Mouse (Mus musculus) left cerebral cortex, postnatal 36 days (tissue): Measurements from ENCODE around the gene Ndufs2. TPM values are rescaled to one million over a fixed set of nuclear protein-coding genes. Genes with fewer than 3 reads are reported as not detected.

ENCODE experiments used
- DNase-seq, 2 experiments: peaks; one replicate each; pipeline ENCODE4 v3.0.0; 2021 to 2022; ENCODE audit warnings: low spot score in 2 of 2, mixed read lengths in 1 of 2
- intact Hi-C: fragments of 180-260 bp; cut with DNase I; formaldehyde crosslinking; loops from one replicate; pipeline ENCODE4 v1.15.1; 2025
- total RNA-seq, 2 experiments: library from RNA; stranded (reverse); gene quantifications; 2 replicates each; pipeline ENCODE4 v1.2.3; 2021

Gene Ndufs2
- total RNA-seq, 2 experiments from 2014 or later = 252 to 309 TPM

DNA sequence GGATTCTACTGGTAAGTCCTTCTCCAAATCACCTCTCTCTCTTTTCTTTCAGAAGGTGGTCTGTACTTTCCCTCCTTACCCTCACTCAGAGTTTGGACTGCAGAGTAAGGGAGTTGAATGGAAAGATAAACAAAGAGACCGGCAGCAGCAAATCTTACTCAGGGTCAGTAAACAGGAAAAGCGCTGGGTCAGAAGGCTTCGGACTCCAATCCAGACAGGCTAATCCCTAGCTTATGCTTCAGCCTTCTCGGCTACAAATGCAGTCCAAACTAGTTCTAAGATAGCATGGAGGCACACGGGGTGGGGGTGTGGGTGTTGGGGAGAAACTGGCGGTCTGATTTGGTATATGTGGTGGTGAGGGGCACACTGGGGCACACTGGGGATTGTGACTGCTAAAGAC, 13.8 kb downstream of the Ndufs2 start:
- intact Hi-C loops = no loop called here
- no peak for DNase-seq

DNA sequence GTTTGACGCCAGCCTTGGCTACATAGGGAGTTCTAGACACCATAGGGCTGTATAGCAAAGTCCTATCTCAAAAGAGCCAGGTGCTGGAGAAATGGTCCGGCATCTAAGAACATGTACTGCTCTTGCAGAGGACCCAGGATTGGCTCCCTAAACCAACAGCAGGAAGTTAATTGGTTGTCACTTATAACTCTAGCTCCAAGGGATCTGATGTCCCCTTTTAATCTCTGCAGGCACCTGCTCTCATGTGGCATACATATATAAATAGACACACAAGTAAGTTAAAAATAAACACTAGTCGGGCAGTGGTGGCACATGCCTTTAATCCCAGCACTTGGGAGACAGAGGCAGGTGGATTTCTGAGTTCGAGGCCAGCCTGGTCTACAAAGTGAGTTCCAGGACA, 15.4 kb downstream of the Ndufs2 start:
- intact Hi-C loops = no loop called here
- no peak for DNase-seq

DNA sequence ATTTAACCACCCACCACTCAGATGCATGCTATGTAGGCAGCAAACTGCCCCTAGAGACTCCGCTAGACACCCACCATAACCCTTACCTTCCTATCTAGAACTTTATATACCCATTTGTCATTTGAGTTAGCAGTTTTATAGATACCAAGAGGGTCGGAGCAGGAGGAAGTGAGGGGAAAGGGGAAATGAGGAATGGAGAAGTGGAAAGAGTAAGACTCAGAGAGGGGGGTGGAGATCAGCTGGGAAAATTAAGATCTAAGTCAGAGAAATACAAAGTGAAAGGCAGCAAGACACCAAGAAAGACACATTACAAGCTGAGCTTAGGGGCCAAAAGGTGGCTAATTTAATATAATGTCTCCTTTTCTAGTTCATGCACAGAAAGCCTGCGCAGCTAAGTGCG, 16.6 kb downstream of the Ndufs2 start:
- DNase-seq = no peak
- intact Hi-C loops = no loop called here

DNA sequence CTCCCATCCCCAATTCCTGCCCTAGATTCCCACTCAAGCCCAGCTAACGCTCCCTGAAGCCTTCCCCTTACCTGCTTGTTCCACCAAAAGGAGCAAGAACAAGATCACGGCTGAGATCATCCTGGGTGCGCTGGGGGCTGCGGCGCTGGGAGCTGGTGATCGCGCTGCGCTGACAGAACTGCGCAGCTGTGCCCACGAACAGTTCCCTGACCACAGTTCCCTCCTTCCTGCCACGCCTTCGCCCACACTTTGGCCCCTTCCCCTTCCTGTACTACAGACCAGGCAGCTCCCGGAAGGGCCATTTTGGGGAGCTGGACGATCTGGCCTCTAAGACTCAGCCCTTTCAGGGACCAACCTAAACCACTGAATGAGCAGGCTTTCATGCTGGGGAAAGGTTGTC, 17.1 kb downstream of the Ndufs2 start, which contains the start of gene Fcer1g:
TSS of gene Fcer1g (minus strand) at position 240 of the 400 bp plus-strand sequence.
- intact Hi-C loops = no loop called here
- DNase-seq = no peak

DNA sequence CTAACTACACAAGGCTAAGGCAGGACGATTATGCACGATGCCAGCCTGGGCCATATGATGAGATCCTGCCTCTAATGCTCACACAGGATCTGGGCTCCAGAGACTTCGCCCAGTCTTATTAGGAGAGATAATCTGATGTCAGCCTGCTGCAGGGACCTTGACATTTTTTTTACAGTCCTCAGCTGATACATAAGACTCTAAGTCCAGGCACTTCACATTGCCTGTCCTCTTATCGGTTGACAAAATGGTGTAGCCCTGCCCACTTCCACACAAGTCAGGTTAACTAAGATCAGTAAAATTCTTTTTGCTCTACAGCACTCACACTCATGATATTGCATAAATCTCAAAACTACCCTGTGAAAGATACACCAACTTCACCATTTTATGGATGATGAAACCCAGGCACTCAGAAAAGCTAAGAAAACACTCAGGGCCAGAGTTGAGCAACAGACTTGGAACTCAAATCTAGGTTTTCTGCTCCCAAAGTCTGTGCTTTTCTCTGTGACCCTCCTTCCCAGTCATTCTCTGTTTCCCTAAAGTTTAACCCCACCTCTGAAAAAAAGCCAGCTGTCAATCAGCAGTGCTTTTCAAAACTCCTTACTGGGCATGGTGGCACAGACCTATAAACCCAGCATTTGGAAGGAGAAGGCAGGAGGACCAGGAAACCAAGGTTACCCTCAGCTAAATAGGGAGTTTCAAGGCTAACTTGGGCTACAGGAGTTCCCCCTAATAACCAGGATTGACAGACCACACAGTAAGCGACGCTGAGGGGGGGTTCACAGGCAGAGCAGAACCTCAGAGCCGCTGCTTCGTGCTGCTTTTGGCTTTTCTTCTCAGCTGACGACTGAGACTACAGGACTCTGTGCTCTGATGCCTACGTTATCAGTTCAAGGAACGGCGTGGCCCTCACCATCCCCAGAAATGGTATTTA, 18.1 kb downstream of the Ndufs2 start:
- intact Hi-C loops = no loop called here
- DNase-seq = no peak

DNA sequence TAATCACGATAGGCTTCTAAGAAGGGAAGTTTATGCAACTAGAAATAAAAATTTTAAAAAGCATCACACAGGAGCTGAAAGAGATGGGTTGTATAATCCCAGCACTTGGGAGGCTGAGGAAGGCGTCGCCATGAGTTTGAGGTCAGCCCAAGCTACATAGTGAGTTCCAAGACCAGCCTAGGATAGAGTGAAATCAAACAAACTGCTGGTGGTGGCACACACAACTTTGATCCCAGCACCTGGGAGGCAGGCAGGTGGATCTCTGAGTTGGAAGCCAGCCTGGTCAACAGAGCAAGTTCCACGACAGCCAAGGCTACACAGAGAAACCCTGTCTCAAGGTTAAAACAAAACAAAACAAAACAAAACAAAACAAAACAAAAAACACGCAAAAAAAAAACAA, 18.8 kb downstream of the Ndufs2 start:
- intact Hi-C loops = no loop called here
- no peak for DNase-seq

DNA sequence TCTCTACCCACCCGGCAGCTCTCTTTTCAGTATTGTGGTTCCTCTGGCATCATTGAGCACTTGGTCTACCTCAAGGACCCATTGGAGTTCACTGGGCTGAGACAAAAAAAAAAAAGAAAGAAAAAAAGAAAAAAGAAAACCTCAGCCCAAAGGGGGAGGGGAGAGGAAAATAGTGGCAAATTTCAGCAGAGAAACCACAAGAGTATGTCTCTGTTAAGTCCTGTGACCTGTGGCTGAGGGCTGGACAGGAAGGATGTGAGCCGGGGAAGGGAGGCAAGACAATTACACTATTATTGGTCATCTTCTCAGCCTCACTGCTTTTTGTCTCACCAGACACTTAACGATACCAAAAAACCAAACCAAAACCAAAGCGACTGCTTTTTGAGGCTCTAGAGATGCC, 19.3 kb downstream of the Ndufs2 start:
- intact Hi-C loops = no loop called here
- DNase-seq = no peak

DNA sequence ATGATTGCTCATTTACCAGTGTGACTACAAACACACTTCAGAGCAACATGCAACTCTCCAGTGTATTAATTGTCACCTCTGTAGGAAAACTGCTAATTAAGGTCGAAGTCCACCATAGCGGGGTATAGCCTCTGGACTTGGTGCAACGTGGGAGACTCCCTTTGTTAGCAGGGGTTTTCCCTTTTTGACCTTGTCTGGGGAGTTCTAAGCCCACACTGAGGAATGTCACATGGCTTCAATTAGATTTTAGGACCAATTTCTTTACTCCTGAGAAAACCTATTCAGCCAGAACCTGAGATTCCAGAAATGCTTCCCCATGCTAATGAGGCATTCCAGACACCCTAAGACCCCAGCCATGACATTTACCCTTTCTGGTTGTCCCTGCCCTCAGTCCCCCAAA, 21.0 kb downstream of the Ndufs2 start:
- no peak for DNase-seq
- intact Hi-C loops = no loop called here

DNA sequence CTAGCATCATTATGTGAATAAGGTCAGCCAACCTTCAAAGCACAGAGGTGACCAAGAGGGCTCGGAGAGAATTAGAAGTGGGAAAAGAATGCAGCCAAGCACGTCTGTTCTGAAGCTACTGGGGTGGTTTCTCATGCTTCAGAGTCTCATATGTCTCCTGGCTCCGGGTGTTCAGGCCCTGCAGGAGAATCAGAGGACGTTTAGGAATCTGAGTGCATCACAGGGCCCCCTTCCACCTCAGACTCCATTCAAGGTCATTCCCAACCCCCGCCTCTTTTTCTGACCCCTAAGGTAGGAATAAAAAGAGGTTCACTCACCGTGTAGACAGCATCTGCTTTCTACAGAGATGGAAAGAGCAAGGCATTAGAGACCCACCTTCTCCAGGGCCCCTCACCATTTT, 21.4 kb downstream of the Ndufs2 start:
- no peak for DNase-seq
- intact Hi-C loops = no loop called here

DNA sequence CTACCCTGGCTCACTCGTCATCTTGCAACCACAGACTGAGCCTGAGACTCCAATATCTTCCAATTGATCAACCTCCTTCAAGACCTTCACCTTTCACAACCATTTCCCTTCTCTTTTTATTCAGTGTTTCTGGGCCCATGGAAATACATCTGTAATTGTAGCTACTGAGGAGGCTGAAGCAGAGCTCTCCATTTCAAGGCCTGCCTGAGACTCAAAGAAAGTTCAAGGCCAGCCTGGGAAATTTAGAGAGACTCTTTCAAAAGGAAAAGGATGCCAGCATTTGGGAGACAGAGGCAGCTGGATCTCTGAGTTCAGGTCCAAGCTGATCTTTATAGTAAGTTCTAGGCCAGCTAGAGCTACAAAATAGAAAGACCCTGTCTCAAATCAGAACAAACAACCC, 23.3 kb downstream of the Ndufs2 start:
- intact Hi-C loops = no loop called here

DNA sequence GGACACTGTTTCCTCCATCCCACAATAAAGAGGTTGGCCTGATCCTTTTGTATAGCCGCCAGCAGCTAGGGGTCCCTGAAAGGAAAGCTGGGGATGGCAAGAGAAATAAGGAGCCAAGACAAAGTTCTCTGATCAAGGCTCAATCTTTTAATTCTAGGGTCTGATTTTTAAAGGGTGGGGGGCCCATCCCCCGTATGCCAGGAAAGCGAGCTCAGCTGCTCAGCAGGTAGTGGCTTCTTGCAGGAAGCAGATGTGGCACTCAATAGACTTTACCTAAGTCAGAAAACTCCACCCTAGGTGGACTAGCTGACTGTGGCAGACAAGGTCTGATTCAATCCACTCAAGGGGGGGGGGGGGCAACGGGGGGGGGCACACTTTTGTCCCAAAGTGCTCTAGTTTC, 24.4 kb downstream of the Ndufs2 start:
- no peak for DNase-seq
- intact Hi-C loops = no loop called here

More for the DNA sequence above, 23.3 kb downstream of the Ndufs2 start:
- no peak for DNase-seq

DNA sequence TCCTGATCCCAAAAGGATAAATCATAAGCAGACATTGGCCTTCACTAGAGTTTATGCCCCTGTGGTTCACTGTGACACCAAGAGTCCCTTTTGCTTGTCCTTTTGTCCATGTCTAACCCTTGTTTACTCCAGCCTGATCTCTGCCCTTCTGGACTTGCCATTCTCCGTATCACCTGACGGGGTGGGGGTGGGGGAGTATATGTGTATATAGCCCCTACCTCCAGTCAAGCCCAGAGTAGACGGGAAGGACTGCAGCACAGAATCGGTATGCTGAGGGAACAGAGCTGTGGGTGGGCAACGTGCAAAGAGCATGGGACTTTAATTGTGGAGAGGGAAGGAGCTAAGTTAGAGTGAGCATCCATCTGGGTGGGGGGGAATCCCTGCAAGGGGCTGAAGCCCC, 26.3 kb downstream of the Ndufs2 start, which contains the start of gene Apoa2:
TSS of gene Apoa2 (plus strand) at position 198 of the 400 bp plus-strand sequence.
- DNase-seq = no peak
- intact Hi-C loops = loop anchor here (5.0 kb wide), 1 partner anchor 73 kb away; the partner anchor contains the start of genes Mpz and Sdhc

DNA sequence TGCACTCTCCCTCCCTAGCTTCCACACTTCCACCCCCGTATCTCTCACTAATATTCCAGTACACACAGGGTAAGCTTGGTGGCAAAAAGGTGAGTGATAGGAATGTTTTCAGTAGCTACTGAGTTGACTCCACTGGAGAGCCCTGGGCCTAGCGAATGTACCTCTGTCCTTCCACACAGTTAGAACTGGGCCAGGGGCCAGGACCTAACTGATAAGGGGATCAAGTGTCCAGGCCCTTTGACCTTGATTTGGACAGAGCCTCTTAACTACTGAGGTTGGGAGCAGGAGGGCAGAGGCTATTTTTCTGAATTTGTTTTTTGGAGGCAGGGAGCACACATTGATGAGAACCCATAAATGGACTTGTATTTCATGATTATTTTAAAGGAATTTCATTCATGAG, 27.4 kb downstream of the Ndufs2 start:
- intact Hi-C loops = loop anchor here (5.0 kb wide), 1 partner anchor 71 kb away; the partner anchor contains the start of genes Mpz and Sdhc
- no peak for DNase-seq

DNA sequence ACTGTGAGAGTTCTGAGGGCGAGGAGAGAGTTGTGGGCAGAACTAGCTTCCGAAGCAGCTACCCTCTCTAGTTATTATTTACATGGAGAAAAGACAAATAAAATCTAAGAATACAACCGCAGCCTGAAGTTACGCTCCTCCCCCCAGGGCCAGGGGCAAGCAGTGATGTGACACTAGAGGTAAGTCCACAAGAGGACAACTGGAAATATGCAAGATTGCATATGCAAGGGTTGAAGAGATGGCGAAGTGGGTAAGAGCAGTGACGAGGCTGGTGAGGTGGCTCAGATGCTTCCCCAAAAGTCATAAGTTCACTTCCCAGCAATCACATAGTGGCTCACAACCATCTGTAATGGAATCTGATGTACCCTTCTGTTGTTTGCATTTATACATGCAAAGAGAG, 28.0 kb downstream of the Ndufs2 start:
- no peak for DNase-seq
- intact Hi-C loops = loop anchor here (5.0 kb wide), 1 partner anchor 71 kb away; the partner anchor contains the start of genes Mpz and Sdhc

DNA sequence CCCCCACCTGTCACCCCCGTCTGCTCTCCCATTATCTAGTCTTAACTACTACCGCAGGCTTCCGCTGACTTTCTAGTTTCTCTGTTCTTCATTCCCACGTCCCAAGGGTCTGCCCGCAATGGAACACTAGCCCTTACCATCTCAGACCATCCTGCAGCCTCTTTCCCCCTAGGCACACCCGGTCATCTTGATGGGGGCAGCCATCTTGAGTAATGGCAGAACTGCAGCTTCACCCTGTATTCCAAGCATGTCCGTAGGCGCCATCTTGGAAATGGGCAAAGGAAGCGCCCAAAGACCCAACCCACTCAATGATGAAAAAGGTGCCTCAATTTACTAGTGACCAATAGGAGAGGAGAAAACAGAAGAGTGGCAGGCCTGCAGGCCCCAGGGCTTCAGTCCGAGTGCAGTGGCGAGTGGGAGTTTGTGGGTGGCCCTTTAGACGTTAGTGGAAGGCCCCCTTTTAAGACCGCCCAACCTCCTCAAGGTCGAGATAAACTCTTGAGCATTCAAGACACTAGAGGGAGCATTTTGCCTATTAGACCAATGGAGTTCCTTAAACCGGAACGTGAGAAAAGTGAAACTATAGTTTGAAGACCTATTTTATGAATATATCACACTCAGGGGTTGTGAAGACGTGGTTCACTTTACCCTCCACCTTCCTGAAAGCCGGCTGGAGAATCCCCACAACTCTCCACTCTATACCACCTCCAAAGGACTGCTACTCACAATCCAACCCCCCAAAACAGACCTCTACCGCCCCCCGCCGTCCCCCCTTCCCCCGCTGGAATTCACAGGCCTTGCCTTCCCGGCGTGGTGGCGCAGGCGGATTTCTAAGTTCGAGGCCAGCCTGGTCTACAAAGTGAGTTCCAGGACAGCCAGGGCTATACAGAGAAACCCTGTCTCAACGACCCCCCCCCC, 28.7 kb downstream of the Ndufs2 start, which contains the start of gene Tomm40l:
TSS of gene Tomm40l (minus strand) at position 277 of the 918 bp plus-strand sequence.
- intact Hi-C loops = loop anchor here (5.0 kb wide), 1 partner anchor 70 kb away; the partner anchor contains the start of genes Mpz and Sdhc
- DNase-seq = peak; percentile 90 to 93

DNA sequence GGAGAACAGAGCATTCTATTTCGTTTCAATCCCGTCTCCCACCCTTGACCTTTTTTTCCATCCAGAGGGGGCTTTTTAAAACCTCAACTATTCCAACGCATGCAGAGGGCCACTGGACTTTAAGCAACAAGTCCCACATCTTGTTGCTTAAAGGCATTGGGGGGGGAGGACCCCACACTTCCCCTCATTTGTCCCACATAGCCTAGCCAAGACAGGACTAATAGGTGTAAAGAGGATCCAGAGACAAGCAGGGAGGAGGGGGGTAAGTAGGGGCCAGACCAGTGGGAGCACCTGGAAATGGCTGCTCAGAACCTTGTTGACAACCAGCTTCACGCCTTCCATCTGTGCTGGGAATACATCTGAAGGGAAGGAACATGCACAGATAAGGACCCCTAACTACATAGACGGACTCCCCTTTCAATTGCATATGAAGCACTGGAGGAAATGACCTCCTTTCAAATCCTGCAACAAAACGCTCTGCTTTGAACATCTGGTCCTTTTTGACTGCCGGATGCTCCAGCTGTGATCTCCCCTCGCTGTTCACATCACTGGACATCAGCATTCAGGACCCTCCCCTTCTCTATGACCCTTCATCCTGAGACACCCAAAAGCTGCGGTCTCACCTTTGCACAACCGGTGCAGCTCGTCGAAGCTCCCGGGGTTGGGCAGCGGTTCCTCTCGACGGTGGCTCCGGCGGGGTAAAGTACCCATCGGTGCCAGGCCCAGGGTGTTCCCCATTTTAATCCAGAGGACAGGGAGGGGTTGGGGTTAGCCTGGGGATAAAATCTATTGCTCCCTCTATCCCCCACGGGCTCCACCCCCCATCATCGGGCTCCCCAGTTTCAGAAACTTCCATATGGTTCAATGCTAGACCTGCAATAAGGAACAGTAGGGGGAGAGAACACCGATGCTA, 29.7 kb downstream of the Ndufs2 start:
- peak; percentile 36 to 37 for DNase-seq
- intact Hi-C loops = loop anchor here (2.0 to 5.0 kb wide), 3 partner anchors 57 to 103 kb away; partner anchors contain the start of genes Mpz and Sdhc

DNA sequence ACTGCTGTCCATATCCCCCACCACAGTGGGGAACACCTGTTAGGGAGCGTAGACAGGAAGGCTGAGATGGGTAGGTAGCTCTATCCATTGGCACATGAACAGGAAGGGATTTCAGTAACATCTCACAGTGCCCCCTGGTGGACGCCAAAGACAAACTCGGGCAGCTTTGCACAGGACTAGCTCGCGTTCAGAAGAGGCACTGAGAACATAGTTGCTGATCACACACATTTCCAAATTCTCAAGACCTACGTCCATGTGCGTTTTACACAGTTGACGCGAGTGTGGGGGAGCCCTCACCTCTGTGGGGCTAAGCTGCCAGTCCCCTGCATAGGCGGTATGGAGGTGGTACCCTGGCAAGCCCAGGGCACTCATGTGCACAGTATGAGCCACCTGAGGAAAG, 30.3 kb downstream of the Ndufs2 start:
- peak; percentile 86 to 89 for DNase-seq
- intact Hi-C loops = loop anchor here (2.0 to 5.0 kb wide), 3 partner anchors 56 to 102 kb away; partner anchors contain the start of genes Mpz and Sdhc

DNA sequence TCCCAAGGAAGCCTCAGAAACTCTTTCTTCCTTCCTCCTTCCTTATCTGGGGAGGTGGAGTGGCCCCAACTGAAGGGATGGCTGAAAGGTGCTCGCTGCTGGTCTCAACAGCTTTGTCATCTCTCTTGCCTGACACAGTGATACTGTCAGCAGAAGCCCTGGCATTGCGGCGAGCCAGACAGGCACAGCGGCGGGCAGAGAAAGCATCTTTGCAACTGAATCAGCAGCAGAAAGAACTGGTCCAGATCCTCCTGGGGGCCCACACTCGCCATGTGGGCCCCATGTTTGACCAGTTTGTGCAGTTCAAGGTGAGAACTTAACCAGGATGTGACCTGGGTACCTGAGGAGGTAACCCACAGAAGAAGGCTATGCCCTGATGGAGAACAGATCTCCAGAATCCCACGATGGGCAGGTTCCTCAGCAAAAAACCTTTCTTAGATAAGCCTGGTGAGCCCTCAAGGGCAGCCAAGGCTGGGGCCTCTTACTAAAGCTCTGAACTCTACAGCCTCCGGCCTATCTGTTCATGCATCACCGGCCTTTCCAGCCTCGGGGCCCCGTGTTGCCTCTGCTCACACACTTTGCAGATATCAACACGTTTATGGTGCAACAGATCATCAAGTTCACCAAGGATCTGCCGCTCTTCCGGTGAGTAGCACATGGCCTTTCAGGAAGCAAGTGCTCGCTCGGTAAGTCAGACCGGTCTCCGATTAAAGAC, 34.8 kb downstream of the Ndufs2 start:
- no peak for DNase-seq
- intact Hi-C loops = no loop called here
